Mouse (Mus musculus): ENCODE measurements around the gene Mpp5. TPM values are rescaled to one million over a fixed set of nuclear protein-coding genes. Genes with fewer than 3 reads are reported as not detected.
A peak's percentile ranks its signal among the peaks of the same experiment; 100 is the strongest.

Gene Mpp5
- total RNA-seq (2021) = 10 to 100 TPM; 14.3 to 18.9 TPM
- long read RNA-seq, experiment 1, full-length matches to known transcripts = 3 of 10 reads
- long read RNA-seq, experiment 1, partial matches to known transcripts = 0 of 10 reads
- long read RNA-seq, experiment 1, other reads (novel, unspliced or antisense) = 7 of 10 reads
- long read RNA-seq, experiment 2, full-length matches to known transcripts = 5 of 16 reads
- long read RNA-seq, experiment 2, partial matches to known transcripts = 2 of 16 reads
- long read RNA-seq, experiment 2, other reads (novel, unspliced or antisense) = 9 of 16 reads

DNA sequence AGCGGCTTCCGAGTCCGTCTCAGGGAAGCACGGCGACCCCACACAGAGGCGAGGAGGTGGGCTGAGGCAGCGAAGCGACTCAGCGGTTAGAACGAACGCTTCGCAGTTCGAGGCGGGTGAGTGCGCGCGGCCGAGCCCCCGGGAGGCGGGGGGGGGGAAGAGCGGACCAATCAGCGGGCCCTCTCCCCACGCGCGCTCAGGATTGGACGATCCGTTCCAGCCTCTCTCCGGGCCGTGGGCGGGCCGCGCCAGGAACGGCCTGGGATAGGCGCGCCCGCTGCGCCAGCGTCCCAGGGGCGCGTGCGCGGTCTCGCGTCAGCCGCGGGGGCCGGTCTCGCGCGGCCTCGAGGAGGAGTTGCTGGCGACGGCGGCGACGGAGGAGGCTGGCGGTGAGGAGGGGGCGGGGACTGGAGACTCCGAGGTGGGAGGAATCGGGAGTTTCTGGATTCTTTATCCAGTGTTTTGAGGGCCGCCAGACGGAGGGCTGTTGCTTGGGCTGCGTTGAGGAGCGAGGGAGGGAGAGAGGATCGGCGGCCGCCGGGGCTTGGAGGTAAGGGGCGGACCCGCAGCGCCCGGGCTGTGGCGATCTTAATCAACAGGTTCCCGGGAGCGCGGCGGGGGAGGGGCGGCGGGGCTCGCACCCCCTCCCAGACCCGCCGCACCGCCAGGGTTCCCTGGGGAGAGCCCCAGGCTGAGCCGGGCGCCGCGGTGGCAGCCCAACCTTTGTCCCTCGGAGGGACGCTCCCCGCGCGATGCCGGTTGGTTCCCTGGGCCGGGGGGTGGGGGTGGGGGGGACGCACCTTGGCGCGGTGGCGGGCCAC is at the start of gene Mpp5:
TSS of gene Mpp5 (plus strand) at position 351 of the 821 bp plus-strand sequence.
- DNase-seq (ENCODE audit: low spot score in 2 of 2) = peak; percentile 97 to 98
- intact Hi-C loops (cut with DNase I) = loop anchor here (10.0 kb wide), 1 partner anchor 524 kb away; the partner anchor contains the start of gene Gphn

DNA sequence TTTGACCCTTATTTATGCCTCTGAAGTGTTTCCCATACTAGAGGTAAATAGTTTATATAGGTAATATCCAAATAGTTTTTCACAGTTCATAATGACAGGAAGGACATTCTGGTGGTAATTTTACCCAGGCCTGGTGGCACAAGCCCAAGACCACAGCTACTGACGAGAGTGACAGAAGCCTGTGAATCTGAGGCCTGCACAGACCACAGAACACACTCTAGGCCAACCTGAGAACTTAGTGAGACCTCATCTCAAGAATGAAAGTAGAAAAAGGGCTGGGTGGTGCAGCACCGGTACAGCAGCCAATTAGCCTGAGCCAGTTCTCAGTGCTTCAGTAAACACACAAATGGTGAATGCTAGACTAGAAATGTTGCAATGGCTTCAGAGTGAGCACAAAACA is 30.9 kb upstream of the Mpp5 start:
- no peak for DNase-seq (ENCODE audit: low spot score in 2 of 2)
- intact Hi-C loops (cut with DNase I) = no loop called here

DNA sequence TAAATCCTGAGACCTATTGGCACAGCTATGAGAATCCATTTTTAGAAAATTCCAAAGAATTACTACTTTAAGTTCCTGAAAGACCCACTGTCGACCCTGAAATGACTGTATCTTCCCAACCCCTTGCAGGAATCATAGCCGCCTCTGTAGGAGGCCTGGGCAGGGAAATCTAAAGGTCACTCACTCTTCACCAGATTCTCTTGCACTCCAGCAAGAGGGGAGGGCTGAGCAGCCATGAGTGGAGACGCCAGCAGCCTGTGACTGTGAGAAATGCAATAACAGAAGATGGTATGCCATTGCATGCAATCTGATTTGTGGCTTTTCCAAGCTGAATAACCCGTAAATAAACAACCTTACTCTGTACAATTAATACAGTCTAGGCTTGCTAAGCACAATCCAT is 21.0 kb upstream of the Mpp5 start:
- intact Hi-C loops (cut with DNase I) = no loop called here
- no peak for DNase-seq (ENCODE audit: low spot score in 2 of 2)

DNA sequence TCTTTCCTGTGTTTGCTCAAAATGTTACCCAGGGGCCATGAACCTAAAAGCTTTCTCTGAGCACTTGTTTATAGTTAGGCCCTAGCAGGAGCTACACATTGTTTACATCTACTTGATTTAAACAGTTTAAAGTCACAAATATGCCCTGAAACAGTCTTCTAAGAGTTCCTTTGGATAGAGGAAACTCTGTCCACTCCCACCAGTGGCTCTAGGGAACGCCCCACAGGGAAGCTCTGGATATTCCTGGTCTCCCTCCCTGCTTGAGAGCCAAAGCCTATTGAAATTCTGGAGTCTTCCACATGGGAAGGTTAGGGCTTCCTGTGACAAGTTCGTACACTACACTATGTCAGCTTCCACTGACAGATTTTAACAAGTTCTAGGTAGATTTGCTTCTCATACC is 9.1 kb upstream of the Mpp5 start:
- intact Hi-C loops (cut with DNase I) = loop anchor here (10.0 kb wide), 1 partner anchor 515 kb away; the partner anchor contains the start of gene Gphn
- no peak for DNase-seq (ENCODE audit: low spot score in 2 of 2)

DNA sequence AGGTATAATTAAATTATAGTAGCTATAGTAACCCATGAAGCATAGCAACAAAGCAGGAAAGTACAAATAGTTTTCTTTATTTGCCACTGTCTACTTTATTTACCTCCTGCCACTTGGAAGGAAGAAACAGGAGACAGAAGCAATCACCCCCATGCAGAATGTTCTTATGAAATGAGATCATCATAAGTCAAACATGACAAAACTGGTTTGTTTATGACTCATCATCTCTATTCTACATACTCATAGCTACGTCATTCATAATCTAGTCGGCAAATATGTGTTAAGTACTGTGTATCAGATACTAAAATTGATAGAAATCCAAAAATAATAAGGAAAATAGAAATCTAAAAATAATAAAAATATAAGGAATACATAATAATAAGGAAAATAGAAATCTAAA is 8.4 kb upstream of the Mpp5 start:
- DNase-seq (ENCODE audit: low spot score in 2 of 2) = no peak
- intact Hi-C loops (cut with DNase I) = loop anchor here (10.0 kb wide), 1 partner anchor 515 kb away; the partner anchor contains the start of gene Gphn

DNA sequence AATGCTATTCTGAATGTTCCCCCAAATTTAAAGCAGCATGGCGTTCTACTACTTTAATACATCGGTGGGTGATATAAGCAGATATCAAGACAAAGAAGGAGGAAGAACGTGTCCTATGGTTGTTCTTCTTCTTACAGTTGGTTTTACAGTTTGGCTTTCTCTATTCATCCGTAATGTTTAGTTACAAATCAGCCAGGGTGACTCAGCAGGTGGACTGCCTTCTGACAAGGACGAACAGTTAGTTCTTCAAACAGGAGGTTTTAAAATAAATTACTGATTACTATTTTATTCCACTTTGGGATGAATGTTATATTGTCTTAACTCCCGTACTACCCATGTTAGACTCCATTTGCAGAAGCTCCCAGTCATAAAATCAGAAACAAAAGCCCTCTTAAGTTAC is 2.5 kb upstream of the Mpp5 start:
- no peak for DNase-seq (ENCODE audit: low spot score in 2 of 2)
- intact Hi-C loops (cut with DNase I) = loop anchor here (10.0 kb wide), 1 partner anchor 521 kb away; the partner anchor contains the start of gene Gphn

DNA sequence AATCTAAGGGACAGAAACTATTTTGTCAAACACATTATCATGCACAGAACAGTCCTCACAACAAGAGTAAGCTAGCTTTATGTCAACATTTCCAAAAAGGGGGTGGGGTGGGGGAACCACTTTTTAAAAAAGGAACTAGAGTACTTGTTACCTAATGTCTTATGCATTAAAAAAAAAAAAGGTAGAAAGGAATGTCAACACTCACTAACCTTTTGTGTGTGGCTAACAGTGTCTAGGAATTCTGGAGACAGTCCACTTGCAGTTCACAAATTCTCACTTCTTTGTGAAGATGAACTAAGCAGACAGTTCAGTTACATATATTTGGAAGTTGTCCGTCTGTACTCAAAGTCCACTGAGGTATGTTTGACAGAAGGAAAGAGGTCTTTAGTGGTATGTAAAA is 1.3 kb upstream of the Mpp5 start:
- intact Hi-C loops (cut with DNase I) = loop anchor here (10.0 kb wide), 1 partner anchor 523 kb away; the partner anchor contains the start of gene Gphn
- DNase-seq (ENCODE audit: low spot score in 2 of 2) = no peak

DNA sequence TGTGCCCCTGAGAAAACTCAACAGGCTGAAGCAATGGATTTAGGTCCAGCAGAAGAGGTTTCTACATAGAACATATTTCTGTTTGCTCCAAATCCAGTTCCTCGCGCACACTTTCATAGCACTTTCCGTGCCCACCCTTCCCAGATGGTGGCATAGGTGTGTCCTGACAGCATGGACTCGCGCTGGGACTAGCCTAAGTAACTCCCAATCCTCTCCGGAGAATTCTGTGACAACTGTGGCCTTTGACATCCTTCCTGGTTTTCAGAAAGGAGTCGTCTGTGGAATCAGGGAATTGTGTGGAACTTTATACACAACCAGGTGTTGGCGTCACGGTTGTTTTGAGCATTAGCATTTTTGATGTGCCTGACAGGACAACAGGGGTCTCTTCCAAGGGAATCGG is 594 bp upstream of the Mpp5 start:
- intact Hi-C loops (cut with DNase I) = loop anchor here (10.0 kb wide), 1 partner anchor 523 kb away; the partner anchor contains the start of gene Gphn
- DNase-seq (ENCODE audit: low spot score in 2 of 2) = peak; percentile 5 to 6

DNA sequence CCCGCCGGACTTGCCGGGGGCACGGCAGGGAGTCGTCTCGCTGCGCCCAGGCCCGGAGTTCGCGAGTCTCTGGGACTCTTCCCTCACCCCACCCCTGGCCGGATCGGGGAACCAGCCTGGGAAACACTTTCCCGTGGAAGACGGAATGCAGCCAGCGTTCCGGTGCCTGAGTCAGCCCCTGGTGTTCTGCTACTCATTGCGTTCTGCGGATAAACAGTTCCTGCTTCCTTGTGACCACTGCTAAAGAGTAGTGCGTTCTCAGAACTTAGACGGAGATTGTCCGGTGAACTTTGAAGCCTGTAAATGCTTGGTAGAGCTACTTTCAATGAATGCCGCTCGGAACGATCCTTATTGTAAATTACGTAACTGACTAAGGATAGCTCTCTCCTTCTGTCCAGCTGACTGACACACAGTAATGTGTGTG is 683 bp downstream of the Mpp5 start:
- intact Hi-C loops (cut with DNase I) = loop anchor here (10.0 kb wide), 1 partner anchor 525 kb away; the partner anchor contains the start of gene Gphn
- DNase-seq (ENCODE audit: low spot score in 2 of 2) = peak; percentile 33 to 47

DNA sequence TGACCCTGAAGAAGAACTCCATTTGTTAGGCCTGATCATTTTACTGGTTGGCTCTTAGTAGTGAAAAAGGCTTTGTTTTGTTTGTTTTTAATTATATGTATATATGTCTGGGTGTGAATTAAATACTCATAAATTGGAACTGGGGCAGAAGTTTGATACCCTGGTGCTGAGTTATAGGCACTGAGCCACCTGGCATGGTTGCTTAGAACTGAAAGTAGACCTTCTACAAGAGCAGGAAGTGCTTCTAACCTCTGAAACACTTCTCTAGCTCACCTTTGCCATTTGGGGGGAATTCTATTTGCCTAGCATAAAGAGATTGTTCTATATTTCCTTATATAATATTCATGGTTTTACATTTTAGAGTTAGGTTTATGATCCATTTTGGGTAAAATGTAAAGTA is 13.3 kb downstream of the Mpp5 start:
- intact Hi-C loops (cut with DNase I) = no loop called here

DNA sequence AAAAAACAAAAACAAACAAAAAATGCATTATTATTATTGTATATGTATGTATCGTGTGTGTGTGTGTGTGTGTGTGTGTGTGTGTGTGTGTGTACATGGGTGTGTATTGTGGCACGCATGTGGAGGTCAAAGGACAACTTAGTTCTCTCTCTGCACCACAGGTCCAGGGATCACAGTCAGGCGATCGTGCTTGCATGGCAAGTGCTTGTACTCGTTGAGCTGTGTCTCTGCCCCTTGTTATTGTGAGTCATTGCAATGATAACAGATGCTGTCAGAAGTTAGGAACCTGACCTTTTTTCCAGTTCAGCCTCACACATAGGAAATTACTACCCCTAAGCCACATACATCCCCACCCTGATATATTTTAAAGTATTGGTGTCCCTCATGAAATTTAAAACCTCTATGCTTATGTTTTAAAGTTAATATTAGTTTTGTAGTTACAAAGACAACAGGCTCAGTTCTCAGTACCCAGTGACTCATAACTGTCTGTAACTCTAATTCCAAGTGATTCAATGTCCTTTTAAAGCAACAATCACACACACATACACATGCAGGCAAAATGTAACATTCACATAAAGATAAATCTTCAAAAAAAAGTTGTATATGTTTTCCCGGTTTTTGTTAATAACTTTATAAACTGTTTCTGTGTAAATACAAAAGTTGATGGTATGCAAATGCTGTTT is 20.5 kb downstream of the Mpp5 start:
- intact Hi-C loops (cut with DNase I) = no loop called here
- no peak for DNase-seq (ENCODE audit: low spot score in 2 of 2)

More for the DNA sequence above, 13.3 kb downstream of the Mpp5 start:
- DNase-seq (ENCODE audit: low spot score in 2 of 2) = no peak

DNA sequence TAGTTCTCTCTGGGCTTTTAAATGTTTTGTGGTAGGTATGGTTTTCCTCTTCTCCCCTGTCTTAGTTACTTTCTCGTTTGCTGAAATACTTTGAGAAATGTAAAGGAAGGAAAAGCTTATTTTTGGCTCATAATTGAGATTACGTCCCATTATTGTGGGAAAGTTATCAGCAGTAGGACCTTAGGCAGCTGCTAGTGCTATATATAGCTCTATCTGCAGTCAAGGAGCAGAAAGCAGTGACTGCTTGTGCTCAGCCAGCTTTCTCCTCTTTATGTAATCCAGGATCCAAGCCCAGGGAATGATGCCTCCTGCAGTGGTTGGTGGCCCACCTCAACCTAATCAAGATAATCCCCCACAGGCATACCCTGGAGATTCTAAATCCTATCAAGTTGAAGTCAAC is 24.5 kb downstream of the Mpp5 start:
- no peak for DNase-seq (ENCODE audit: low spot score in 2 of 2)
- intact Hi-C loops (cut with DNase I) = no loop called here

DNA sequence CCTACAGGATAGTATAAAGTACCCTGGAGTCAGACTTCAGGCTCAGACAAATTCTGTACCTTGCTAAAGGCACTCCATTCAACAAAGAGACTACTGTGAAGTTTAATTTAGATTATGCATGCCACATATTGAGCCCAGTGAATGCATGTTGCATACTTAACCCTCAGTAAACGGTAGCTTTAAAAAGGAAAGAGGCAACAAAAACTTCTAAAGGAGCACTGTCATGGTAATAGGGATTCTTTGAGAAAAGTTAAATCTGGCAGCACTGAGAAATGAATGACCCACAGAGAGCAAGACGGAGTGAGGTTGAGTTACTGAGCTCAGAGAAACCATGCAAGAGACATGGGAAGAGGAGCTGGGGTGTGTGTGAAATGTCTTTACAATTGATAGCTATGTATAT is 29.2 kb downstream of the Mpp5 start:
- intact Hi-C loops (cut with DNase I) = no loop called here

DNA sequence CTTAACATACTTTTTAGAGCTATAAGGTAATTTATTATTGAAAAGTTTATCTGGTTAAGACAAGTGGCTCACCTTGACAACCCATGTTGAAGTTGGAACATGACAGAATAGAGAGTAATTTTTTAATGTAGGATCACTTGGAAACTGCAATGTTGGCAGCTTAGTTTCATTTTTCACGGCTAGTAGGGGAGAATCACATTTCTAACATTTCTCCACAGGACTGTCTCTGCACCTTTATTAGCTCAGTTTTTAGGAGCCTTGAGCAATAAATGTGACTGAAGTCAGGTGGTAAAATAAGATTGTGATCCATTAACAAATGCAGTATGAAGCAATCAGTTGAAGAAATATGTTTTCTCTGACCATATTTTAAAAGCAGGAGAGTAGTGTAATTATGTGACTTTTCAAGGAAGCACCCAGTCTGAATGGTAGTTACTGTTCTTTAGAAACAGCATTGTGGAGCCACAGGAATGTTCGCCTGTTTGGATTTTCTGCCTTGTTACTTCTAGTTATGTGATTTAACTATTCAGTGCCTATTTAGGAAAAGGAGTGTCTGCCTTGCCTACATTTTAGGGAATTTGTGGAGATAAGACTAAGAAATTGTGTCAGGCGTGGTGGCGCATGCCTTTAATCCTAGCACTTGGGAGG is 29.8 kb downstream of the Mpp5 start:
- intact Hi-C loops (cut with DNase I) = no loop called here
- DNase-seq (ENCODE audit: low spot score in 2 of 2) = no peak

More for the DNA sequence above, 29.2 kb downstream of the Mpp5 start:
- no peak for DNase-seq (ENCODE audit: low spot score in 2 of 2)

DNA sequence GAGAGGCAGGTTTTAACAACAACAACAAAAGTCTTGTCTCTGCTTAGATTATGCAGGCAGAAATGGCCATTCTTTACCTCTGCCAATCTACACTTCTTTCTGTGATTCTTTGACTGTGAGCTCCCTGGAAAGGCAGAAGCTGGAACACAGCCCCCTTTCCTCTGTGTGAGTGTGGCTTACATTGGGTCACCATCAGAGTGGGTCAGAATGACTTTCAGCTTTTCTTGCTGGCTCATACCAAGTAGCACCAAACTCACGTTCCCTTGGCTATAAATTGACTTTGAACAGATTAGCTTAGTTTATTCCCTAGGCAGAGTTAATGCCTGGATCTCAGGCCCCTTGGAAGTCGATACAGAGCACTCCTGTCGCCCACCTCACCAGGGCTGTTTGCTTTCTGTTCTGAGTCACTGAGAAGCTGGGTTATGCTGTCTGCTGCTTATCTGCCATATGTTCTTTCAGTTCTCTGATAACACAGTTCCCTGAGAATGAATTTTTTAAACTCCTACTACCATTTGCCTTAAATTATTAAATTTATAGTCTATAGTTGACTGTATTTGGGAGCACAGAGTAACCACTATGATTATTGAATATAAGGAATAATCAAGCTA is 39.7 kb downstream of the Mpp5 start:
- DNase-seq (ENCODE audit: low spot score in 2 of 2) = peak in 1 of 2 experiments; percentile 8
- intact Hi-C loops (cut with DNase I) = no loop called here

DNA sequence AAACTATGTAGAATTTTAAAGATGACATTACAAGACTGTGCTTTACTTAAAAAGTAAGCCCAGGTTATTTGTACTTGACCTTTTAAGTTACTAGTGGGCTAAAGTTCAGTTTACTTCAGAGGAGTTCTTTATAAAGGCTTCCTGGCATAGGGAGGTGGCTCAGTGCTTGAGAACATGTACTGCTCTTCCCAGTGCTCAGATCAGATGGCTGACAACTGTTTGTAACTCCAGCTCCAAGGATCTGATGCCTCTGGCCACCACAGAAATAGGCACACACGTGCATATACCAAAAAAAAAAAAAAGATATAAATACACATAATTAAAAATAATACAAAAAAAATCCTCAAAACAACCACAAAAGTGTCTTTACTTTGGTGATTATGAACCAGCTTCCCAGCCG is 42.1 kb downstream of the Mpp5 start:
- DNase-seq (ENCODE audit: low spot score in 2 of 2) = no peak
- intact Hi-C loops (cut with DNase I) = no loop called here

DNA sequence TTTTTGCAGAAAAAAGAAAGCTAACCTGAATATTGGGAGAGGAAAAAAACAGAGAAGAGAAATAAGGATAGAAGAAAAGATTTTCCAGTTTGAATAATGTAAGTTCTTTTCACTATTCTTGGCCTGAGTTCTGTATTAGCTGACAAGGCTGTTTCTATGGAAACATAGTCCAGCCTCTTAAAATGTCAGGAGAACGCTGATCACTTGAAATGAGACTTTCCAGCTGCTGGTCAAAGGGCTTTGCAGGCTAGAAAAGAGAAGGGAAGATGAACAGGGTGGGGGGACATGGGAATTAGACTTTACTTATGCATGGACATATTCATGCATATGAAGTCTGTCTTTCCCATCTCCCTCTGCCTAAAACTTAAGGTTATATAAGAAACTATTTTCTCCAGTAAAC is 45.5 kb downstream of the Mpp5 start:
- intact Hi-C loops (cut with DNase I) = no loop called here
- no peak for DNase-seq (ENCODE audit: low spot score in 2 of 2)

DNA sequence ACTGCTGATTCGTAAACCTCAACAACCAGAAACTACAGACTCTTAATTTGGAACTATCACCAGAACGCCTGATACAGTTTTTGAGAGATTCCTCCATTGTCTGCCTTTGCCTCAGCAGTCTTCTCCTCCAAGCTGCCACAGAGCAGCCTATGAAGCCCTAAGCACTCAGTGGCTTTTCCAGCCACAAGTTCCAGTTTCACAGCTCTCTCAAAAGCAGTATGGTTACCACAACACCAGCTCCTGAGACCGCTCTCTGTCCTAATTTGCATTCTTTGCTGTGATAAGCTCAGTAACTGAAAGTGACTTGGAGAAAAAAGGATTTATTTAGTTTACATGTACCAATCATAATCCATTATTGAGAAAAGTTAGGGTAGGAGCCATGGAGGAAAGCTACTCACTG is 51.3 kb downstream of the Mpp5 start:
- intact Hi-C loops (cut with DNase I) = no loop called here
- DNase-seq (ENCODE audit: low spot score in 2 of 2) = no peak

DNA sequence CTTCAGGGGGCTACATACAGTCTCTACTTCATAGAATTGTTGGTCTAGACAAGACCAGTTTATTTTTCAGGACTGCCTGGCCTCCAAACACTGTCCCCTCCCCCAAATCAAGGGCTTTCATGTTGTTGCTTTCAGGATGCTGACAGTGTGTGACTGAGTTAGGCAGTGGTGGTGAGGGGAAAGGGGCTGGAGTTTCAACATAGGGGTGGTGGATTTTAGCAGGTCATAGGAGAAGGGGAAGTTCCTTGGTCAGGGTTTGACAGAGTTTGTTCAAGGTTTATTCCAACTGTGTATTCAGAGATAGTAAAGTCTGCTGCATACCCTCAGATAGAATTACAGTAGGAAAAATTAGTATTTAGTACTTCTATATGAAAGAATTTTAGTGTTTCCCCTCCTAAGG is 53.1 kb downstream of the Mpp5 start:
- intact Hi-C loops (cut with DNase I) = no loop called here
- no peak for DNase-seq (ENCODE audit: low spot score in 2 of 2)

Measured in left cerebral cortex, postnatal 14 days (tissue).